Mouse (Mus musculus) A20 (cell line): Measurements from ENCODE around the gene Rap1gap2.
A peak's percentile ranks its signal among the peaks of the same experiment; 100 is the strongest.

Source experiments
- DNase-seq: peaks from one replicate; pipeline ENCODE4 v3.0.0-alpha.2; 2011; ENCODE audit warnings: low read depth, low spot score

Gene Rap1gap2

GRCm38 (mm10) chr11:74502485-74502884 lies 108.2 kb downstream of the Rap1gap2 start:
- no peak for DNase-seq

- DNase-seq = no peak
These were observed 108.7 kb downstream of the Rap1gap2 start for GRCm38 (mm10) chr11:74501989-74502388.

GRCm38 (mm10) chr11:74501061-74501460 lies 109.7 kb downstream of the Rap1gap2 start:
- no peak for DNase-seq

DNA sequence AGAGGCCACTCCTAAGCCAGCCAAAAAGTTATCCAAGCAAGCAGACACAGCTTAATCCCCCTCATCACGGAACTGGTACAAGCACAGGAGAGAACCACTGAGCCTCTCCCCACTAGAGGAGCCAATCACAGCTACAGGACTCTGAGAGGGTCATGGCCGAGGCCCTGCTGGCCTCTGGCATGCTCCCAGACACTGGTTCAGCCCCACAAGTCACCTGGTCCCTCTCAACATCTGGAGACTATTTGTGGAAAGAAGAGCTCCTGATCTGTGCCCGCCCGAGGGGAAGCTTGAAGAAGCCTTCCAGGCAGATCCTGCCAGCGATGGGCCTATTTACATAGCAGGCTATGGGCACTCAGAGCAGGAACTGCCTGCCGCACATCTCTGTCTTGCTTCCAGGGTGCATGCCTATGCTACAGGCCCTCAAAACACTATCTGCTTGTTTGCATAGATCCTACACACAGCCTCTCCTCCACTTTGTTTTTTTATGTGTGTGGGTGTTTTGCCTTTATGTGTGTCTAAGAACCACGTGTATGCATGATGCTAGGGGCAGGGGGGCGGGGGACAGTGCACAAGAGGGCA lies 111.1 kb downstream of the Rap1gap2 start:
- no peak for DNase-seq

- no peak for DNase-seq
These were observed 111.7 kb downstream of the Rap1gap2 start for GRCm38 (mm10) chr11:74499058-74499457.

GRCm38 (mm10) chr11:74496581-74496980 lies 114.1 kb downstream of the Rap1gap2 start:
- no peak for DNase-seq

DNA sequence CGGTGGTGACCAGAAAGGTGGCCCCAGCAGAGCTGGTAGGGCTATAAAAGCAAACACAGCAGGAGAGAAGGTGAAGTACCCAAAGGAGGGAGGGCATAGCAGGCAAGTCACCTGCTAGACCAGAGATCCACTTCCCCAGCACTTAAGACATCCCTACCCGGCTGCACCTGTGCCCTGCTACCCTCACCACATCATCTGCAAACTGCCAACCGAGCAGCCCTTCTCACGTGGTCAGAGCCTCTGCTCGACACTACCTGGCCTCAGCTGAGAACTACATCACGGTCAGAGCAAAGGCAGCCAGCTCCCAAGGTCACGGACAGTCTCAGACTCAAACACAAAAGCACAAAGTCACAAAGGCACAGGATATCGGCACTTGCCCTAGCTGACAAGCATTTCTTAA lies 116.8 kb downstream of the Rap1gap2 start:
- DNase-seq = peak; percentile 82

GRCm38 (mm10) chr11:74493172-74493862 lies 117.4 kb downstream of the Rap1gap2 start:
- DNase-seq = no peak

- no peak for DNase-seq
These were observed 119.6 kb downstream of the Rap1gap2 start for GRCm38 (mm10) chr11:74491130-74491529.

DNA sequence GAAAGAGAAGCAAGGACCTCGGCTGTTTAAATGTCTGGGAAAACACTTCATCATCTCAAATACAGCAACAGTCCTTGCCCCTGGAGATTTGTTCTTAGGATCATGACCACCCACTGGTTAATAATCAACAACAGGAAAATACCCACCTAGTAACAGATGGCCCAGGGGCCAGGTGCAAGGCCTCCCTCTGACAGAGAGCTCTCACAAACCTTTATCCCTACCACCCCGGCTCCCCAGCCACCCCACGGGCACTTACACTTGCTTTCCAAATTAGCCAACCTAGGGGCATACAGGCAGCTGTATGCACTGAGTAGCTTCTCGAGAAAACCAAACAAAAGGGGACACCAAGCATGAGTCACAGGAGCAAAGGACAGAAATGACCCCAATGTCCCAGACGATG lies 121.5 kb downstream of the Rap1gap2 start:
- DNase-seq = no peak

- no peak for DNase-seq
These were observed 122.8 kb downstream of the Rap1gap2 start for GRCm38 (mm10) chr11:74487952-74488351.

DNA sequence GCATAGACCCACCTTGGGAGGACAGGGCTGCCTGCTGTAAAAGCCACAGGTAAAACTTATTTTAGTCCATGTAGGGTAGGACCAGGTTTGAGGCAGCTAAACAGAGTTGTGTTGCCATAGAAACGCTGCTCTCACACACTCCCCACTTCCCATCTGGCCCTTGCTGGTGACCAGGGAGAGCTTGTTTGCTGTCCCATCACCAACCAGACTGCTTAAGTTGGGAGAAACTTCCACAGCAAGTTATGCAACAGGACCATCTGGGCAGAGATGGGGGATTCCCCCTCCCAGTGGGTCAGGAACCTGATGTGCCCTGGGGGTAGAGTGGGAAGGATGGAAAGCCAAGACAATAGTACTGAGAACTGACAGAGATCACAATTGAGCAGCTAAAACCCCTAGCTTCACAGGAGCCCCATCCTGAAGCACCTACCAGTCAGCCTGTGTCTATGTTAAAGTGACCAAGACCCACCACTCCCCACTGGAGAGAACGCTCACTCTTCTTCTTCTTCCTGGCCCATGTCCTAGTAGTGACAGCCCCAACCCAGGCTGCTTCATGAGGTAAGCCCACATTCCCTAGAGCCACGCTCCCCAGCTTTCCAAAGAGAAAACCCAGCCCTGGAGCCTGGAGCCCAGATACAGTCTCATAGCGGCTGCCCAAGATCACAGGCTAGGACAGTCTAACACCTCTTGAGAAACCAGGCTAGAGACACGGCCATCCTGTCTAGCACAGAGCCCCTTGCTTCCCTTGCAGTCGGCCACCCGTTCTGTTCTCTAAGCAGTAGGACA lies 125.1 kb downstream of the Rap1gap2 start:
- DNase-seq = no peak

GRCm38 (mm10) chr11:74483871-74484270 lies 126.8 kb downstream of the Rap1gap2 start:
- no peak for DNase-seq

DNA sequence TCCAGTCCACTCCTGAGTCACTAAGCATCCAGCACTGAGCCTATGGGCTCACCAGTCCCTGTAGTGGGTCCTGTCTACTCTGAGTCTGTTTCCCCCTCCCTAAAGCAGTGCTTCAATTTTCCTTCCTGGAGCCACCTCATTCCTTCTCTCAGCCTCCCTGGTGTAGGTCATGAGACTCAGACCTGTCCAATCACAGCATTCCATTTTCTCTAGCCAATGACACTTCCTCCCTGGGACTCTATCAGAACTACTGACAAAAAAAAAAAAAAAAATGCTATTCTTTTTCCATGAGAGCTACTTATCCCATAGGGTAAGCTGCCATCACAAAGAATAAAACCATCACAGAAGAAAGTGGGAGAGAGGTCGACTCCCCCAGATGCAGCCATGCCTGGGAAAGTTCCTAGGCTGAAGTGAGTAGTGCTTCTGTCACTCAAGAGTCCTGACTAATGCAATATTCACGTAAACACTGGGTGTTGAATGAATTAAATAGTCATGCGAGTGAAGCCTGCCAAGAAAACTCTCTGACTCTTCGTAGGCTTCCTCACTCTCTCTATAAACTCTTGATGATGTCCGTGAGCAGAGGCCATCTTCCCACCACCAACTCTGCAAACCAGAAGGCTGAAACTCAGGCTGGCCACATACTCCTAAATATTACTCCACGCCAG lies 127.4 kb downstream of the Rap1gap2 start:
- no peak for DNase-seq

DNA sequence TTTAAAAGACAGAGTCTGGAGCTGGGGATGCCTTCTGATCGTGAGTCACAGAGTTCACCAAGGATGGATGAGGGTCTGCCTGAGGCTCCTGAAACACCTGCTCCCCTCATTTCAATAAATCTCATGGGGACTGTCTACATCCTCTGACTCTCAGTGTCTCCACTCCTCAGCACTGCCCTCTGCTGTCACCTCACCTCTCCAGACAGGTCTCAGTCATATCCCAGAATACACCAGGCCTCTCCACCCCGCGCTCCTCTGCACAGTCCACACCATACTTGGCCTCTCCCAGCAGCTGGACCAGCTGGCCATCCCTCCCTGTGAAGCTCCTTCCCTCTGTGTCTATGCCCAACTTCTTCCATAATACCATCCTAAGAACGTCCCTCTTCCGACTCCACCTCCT lies 128.9 kb downstream of the Rap1gap2 start:
- DNase-seq = peak; percentile 55

DNA sequence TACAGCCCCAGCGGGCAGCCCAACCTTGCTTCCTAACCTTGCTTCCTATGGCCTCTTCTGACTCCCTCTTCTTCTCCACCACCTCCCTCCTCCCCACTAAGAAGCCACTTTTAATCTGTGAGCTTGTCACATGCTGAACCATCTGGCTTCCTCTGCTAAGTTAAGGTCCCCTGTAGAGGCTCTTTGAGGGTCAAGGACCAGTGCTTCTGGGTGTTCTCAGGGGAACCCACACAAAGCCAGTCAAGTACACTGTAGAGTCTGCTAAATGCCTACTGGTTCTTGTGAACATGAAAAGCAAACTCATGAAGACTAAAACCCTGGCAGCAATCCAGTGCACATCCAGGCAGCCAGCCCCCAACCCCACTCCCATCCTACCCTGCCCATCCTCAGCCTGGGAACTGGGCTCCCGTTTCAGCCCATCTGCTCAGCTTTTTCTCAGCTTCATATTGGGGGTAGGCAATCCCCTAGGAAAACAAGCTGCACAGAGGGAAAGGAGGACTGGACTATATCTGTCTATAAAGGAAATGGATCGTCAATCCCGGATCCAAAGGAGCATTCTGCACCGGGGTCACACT lies 130.9 kb downstream of the Rap1gap2 start:
- DNase-seq = peak; percentile 82

DNA sequence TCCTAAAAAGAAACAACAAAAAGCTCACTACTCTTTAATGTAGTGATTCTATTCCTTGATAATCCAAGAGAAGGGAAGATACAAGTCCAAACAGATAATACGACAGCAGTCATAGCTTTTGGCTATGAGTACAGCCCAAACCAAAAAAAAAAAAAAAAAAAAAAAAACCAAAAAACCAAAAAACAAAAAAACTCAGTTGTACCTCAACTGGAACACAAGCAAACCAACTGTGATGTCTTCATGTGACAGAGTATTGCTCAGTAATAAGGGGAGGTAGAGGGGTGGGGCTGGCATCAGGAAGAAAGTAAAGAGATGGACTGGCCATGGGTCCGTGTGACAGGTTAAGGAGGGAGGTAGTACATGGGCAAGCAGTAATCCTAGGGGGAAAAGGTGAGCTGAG lies 131.8 kb downstream of the Rap1gap2 start:
- no peak for DNase-seq

DNA sequence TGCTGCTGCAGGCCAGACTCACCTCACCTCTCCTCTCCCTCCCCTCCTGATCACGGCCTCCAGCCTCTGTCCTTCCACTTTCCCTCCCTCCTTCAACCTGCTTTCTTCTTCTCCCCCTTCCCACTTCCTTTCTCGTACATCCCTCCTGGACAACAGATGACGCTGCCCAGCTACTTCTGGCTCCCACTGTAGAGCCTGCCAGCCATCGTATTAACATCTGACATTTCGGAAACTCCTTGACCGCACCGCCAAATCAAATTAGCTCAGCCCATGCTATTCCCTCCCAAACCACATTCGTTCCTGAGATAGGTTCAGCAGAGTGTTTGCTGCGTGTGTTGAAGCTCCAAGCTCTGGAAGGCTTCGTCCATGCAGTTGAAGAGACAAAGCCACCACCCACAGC lies 138.0 kb downstream of the Rap1gap2 start:
- no peak for DNase-seq

DNA sequence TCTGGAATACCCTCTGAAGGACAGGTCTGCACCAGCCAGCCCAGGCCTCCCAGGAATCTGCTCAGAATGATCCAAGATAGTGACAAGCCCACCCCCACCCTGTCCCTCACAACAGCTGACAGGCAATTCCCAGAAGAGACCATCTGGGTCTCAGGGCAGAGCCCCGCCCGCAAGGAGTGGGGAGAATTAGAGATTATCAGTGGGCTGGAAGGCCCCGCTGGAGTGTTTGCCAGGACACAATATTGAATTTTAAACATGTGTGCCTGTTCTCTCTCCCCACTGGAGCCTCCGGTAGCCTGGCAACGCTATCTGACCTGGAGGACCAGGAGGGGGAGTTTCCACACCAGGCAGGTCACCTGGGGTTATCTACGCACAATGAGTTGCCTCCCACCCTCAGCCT lies 142.5 kb downstream of the Rap1gap2 start:
- no peak for DNase-seq

DNA sequence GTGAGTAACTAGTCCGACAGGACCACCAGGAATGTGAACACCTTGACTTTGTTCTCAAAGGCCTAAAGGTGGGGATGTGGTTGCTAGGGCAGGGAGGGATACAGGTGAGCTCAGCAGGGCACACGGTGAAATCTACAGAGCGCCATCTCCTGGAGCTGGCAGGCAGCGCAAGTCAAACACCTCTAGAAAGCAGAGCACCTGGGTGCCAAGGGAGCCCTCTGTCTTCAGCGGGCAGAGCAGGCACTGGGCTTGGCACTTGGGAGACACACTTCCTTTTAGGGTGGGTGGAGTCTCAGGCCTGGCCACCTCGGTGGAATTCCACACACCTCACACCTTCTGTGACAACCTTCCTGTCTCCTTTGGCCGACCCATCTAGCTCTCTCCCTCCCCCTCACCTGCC lies 145.0 kb downstream of the Rap1gap2 start:
- DNase-seq = peak; percentile 74

GRCm38 (mm10) chr11:74464181-74464977 lies 146.3 kb downstream of the Rap1gap2 start:
- no peak for DNase-seq
